Mouse (Mus musculus) embryonic facial prominence, embryonic 13.5 days (tissue): ENCODE data around the gene Tspan9. TPM values are rescaled to one million over a fixed set of nuclear protein-coding genes. Genes with fewer than 3 reads are reported as not detected.

Source experiments
- ATAC-seq: fragments of 200-750 bp; cut with Nextera tagmentation; 2 replicates; pipeline ENCODE4 v1.8.0; 2017; ENCODE audit warnings: low read depth; ENCODE audit not compliant: insufficient number of reproducible peaks, insufficient read depth, low FRiP score, low TSS enrichment
- H3K27ac ChIP-seq: fragments of 300-500 bp; sonication (generic); 2 replicates; pipeline ENCODE4 v1.5.1; 2015; ENCODE audit warnings: moderate library complexity, mild to moderate bottlenecking, inconsistent platforms
- H3K27me3 ChIP-seq: fragments of 300-500 bp; sonication (generic); 2 replicates; pipeline ENCODE4 v1.6.1; 2015; ENCODE audit warnings: mild to moderate bottlenecking, inconsistent platforms
- H3K36me3 ChIP-seq: fragments of 300-500 bp; sonication (generic); 2 replicates; pipeline ENCODE4 v1.6.1; 2015; ENCODE audit warnings: mild to moderate bottlenecking, inconsistent platforms
- H3K4me1 ChIP-seq: fragments of 300-500 bp; sonication (generic); 2 replicates; pipeline ENCODE4 v1.6.1; 2015; ENCODE audit warnings: inconsistent platforms
- H3K4me2 ChIP-seq: fragments of 300-500 bp; sonication (generic); 2 replicates; pipeline ENCODE4 v1.6.1; 2015; ENCODE audit warnings: moderate library complexity, mild to moderate bottlenecking, inconsistent platforms
- H3K4me3 ChIP-seq: fragments of 300-500 bp; sonication (generic); 2 replicates; pipeline ENCODE4 v1.5.1; 2015; ENCODE audit warnings: mild to moderate bottlenecking, inconsistent platforms
- H3K9ac ChIP-seq: fragments of 300-500 bp; sonication (generic); 2 replicates; pipeline ENCODE4 v1.6.1; 2015; ENCODE audit warnings: mild to moderate bottlenecking, inconsistent platforms
- H3K9me3 ChIP-seq: fragments of 300-500 bp; sonication (generic); 2 replicates; pipeline ENCODE4 v1.6.1; 2016; ENCODE audit warnings: inconsistent platforms
- WGBS: fragments of 180-500 bp; shearing (Covaris S2); methylation state at CpG from one replicate; pipeline ENCODE4 v1.1.7; 2015; ENCODE audit warnings: mixed read lengths; 5-methylcytosine and 5-hydroxymethylcytosine counted together
- polyA plus RNA-seq: library from polyadenylated mRNA; unstranded; fragments of >200 nt; fragmentation: Nextera tagmentation; extraction: Ambion mirVana; gene quantifications from 2 replicates; pipeline ENCODE4 v1.2.1, GENCODE M21; 2015

Gene Tspan9
- polyA plus RNA-seq = 115 and 116 TPM in 2 replicates

GRCm38 (mm10) chr6:128143390-128144020 lies at the start of gene Tspan9:
Gene Tspan9, minus strand, starts transcription at chr6:128143594.
- peak within 1 kb of the TSS; percentile 86 for H3K9ac ChIP-seq
- H3K4me3 ChIP-seq = peak within 1 kb of the TSS; percentile 64
- WGBS = 1% methylated on average over 41 of the region's 56 CpGs
- H3K4me1 ChIP-seq = peaks cover 24% of the 10 kb centered on the region
- H3K9me3 ChIP-seq = no peaks in the 10 kb centered on the region
- H3K36me3 ChIP-seq = peaks cover 7% of the 10 kb centered on the region; the same call in 1 of the 2 replicates
- H3K27ac ChIP-seq = peak within 1 kb of the TSS; percentile 88
- H3K27me3 ChIP-seq = peaks cover 8% of the 10 kb centered on the region; the same call in 1 of the 2 replicates
- ATAC-seq = peak; percentile 84
- peak within 1 kb of the TSS; percentile 84 for H3K4me2 ChIP-seq

GRCm38 (mm10) chr6:128183521-128183920 lies 40.1 kb upstream of the Tspan9 start:
- 35% methylated on average over 2 of the region's 2 CpGs for WGBS
- no peak overlapping the region for H3K27ac ChIP-seq
- no peak for ATAC-seq
- H3K36me3 ChIP-seq = no peaks in the 10 kb centered on the region
- no peaks in the 10 kb centered on the region for H3K27me3 ChIP-seq
- peaks cover 11% of the 10 kb centered on the region; the same call in 1 of the 2 replicates for H3K4me1 ChIP-seq
- H3K9ac ChIP-seq = no peak overlapping the region
- no peak overlapping the region for H3K4me3 ChIP-seq
- H3K4me2 ChIP-seq = no peak overlapping the region
- H3K9me3 ChIP-seq = no peaks in the 10 kb centered on the region

- no peak overlapping the region for H3K4me2 ChIP-seq
- no peaks in the 10 kb centered on the region for H3K36me3 ChIP-seq
- no peaks in the 10 kb centered on the region for H3K9me3 ChIP-seq
- no peak overlapping the region for H3K27ac ChIP-seq
- peaks cover 11% of the 10 kb centered on the region; the same call in 1 of the 2 replicates for H3K4me1 ChIP-seq
- no peak overlapping the region for H3K9ac ChIP-seq
- H3K4me3 ChIP-seq = no peak overlapping the region
- 69% methylated on average over 5 of the region's 5 CpGs for WGBS
- ATAC-seq = no peak
- no peaks in the 10 kb centered on the region for H3K27me3 ChIP-seq
Observed at GRCm38 (mm10) chr6:128181176-128181575, 37.8 kb upstream of the Tspan9 start.

- H3K27me3 ChIP-seq = no peaks in the 10 kb centered on the region
- no peaks in the 10 kb centered on the region for H3K36me3 ChIP-seq
- H3K4me2 ChIP-seq = no peak overlapping the region
- WGBS = 97% methylated on average over 1 of the region's 1 CpGs
- H3K27ac ChIP-seq = no peak overlapping the region
- H3K9me3 ChIP-seq = no peaks in the 10 kb centered on the region
- ATAC-seq = no peak
- no peak overlapping the region for H3K4me3 ChIP-seq
- H3K9ac ChIP-seq = no peak overlapping the region
- peaks cover 11% of the 10 kb centered on the region; the same call in 1 of the 2 replicates for H3K4me1 ChIP-seq
Observed at GRCm38 (mm10) chr6:128179651-128180050, 36.3 kb upstream of the Tspan9 start.

- Histone ChIP-seq H3K9me3 (no peaks in the 10 kb centered on the region), H3K9ac (no peak overlapping the region), H3K36me3 (no peaks in the 10 kb centered on the region), H3K4me3 (no peak overlapping the region), H3K27ac (no peak overlapping the region), H3K4me2 (no peak overlapping the region), H3K27me3 (no peaks in the 10 kb centered on the region), H3K4me1 (peaks cover 11% of the 10 kb centered on the region; the same call in 1 of the 2 replicates)
- 68% methylated on average over 5 of the region's 5 CpGs for WGBS
- ATAC-seq = no peak
Observed at GRCm38 (mm10) chr6:128179247-128179646, 35.9 kb upstream of the Tspan9 start.

- Histone ChIP-seq H3K9ac (no peak overlapping the region), H3K4me1 (peaks cover 11% of the 10 kb centered on the region; the same call in 1 of the 2 replicates), H3K27ac (no peak overlapping the region), H3K36me3 (no peaks in the 10 kb centered on the region), H3K4me2 (no peak overlapping the region), H3K27me3 (no peaks in the 10 kb centered on the region), H3K9me3 (no peaks in the 10 kb centered on the region), H3K4me3 (no peak overlapping the region)
- 88% methylated on average over 2 of the region's 2 CpGs for WGBS
- no peak for ATAC-seq
Observed at GRCm38 (mm10) chr6:128178681-128179080, 35.3 kb upstream of the Tspan9 start.

- H3K36me3 ChIP-seq = no peaks in the 10 kb centered on the region
- H3K27ac ChIP-seq = no peak overlapping the region
- H3K4me3 ChIP-seq = no peak overlapping the region
- H3K4me2 ChIP-seq = no peak overlapping the region
- WGBS = 55% methylated on average over 6 of the region's 6 CpGs
- ATAC-seq = no peak
- H3K9ac ChIP-seq = no peak overlapping the region
- H3K9me3 ChIP-seq = no peaks in the 10 kb centered on the region
- H3K27me3 ChIP-seq = no peaks in the 10 kb centered on the region
- peaks cover 18% of the 10 kb centered on the region for H3K4me1 ChIP-seq
Observed at GRCm38 (mm10) chr6:128168785-128169679, 25.6 kb upstream of the Tspan9 start.

GRCm38 (mm10) chr6:128165564-128165963 lies 22.2 kb upstream of the Tspan9 start:
- Histone ChIP-seq H3K9me3 (no peaks in the 10 kb centered on the region), H3K27me3 (no peaks in the 10 kb centered on the region), H3K4me1 (peaks cover 18% of the 10 kb centered on the region), H3K27ac (no peak overlapping the region), H3K4me2 (no peak overlapping the region), H3K4me3 (no peak overlapping the region), H3K9ac (no peak overlapping the region), H3K36me3 (no peaks in the 10 kb centered on the region)
- ATAC-seq = no peak
- WGBS = 50% methylated on average over 2 of the region's 2 CpGs

GRCm38 (mm10) chr6:128164632-128165031 lies 21.2 kb upstream of the Tspan9 start:
- Histone ChIP-seq H3K36me3 (no peaks in the 10 kb centered on the region), H3K4me3 (no peak overlapping the region), H3K4me2 (no peak overlapping the region), H3K4me1 (peaks cover 18% of the 10 kb centered on the region), H3K9ac (no peak overlapping the region), H3K27me3 (no peaks in the 10 kb centered on the region), H3K27ac (no peak overlapping the region), H3K9me3 (no peaks in the 10 kb centered on the region)
- 82% methylated on average over 8 of the region's 8 CpGs for WGBS
- no peak for ATAC-seq

GRCm38 (mm10) chr6:128159092-128159491 lies 15.7 kb upstream of the Tspan9 start:
- Histone ChIP-seq H3K9ac (no peak overlapping the region), H3K27me3 (no peaks in the 10 kb centered on the region), H3K9me3 (no peaks in the 10 kb centered on the region), H3K4me2 (no peak overlapping the region), H3K4me3 (no peak overlapping the region), H3K36me3 (no peaks in the 10 kb centered on the region), H3K4me1 (peaks cover 11% of the 10 kb centered on the region; the same call in 1 of the 2 replicates), H3K27ac (no peak overlapping the region)
- 89% methylated on average over 6 of the region's 6 CpGs for WGBS
- ATAC-seq = no peak

- WGBS = 79% methylated on average over 12 of the region's 12 CpGs
- no peak overlapping the region for H3K9ac ChIP-seq
- H3K9me3 ChIP-seq = no peaks in the 10 kb centered on the region
Observed at GRCm38 (mm10) chr6:128158031-128158430, 14.6 kb upstream of the Tspan9 start.

More at GRCm38 (mm10) chr6:128158031-128158430, 14.6 kb upstream of the Tspan9 start:
- ATAC-seq = no peak
- no peaks in the 10 kb centered on the region for H3K36me3 ChIP-seq
- H3K27me3 ChIP-seq = no peaks in the 10 kb centered on the region
- no peak overlapping the region for H3K4me3 ChIP-seq
- no peak overlapping the region for H3K4me2 ChIP-seq
- no peak overlapping the region for H3K27ac ChIP-seq
- peaks cover 11% of the 10 kb centered on the region; the same call in 1 of the 2 replicates for H3K4me1 ChIP-seq
